Mouse (Mus musculus) limb, embryonic 14.5 days (tissue): ENCODE data around the gene Spaar. TPM values are rescaled to one million over a fixed set of nuclear protein-coding genes. Genes with fewer than 3 reads are reported as not detected.

Source experiments
- ATAC-seq: fragments of 200-750 bp; cut with Nextera tagmentation; 2 replicates; pipeline ENCODE4 v1.8.0; 2017; ENCODE audit warnings: low read depth, moderate number of reproducible peaks, moderate TSS enrichment; ENCODE audit not compliant: low FRiP score
- DNase-seq: peaks from one replicate; pipeline ENCODE4 v3.0.0-alpha.2; 2015; ENCODE audit warnings: low spot score
- H3K27ac ChIP-seq: fragments of 300-500 bp; sonication (generic); replicated peaks from 2 replicates; pipeline ENCODE4 v1.5.1; 2014; ENCODE audit warnings: low read depth, mild to moderate bottlenecking, low read length, moderate library complexity, mixed read lengths
- H3K27me3 ChIP-seq: fragments of 300-500 bp; sonication (generic); 2 replicates; pipeline ENCODE4 v1.6.1; 2014; ENCODE audit warnings: low read length, mixed read lengths; ENCODE audit not compliant: control insufficient read depth, insufficient read depth
- H3K36me3 ChIP-seq: fragments of 300-500 bp; sonication (generic); 2 replicates; pipeline ENCODE4 v1.6.1; 2014; ENCODE audit warnings: mild to moderate bottlenecking, low read length, moderate library complexity, mixed read lengths; ENCODE audit not compliant: control insufficient read depth, insufficient read depth
- H3K4me1 ChIP-seq: fragments of 300-500 bp; sonication (generic); 2 replicates; pipeline ENCODE4 v1.6.1; 2014; ENCODE audit warnings: antibody characterized with exemption, low read length, mixed read lengths; ENCODE audit not compliant: control insufficient read depth, insufficient read depth
- H3K4me2 ChIP-seq: fragments of 300-500 bp; sonication (generic); replicated peaks from 2 replicates; pipeline ENCODE4 v1.6.1; 2014; ENCODE audit warnings: low read depth, mild to moderate bottlenecking, low read length, moderate library complexity; ENCODE audit not compliant: severe bottlenecking
- H3K4me3 ChIP-seq: fragments of 300-500 bp; sonication (generic); replicated peaks from 2 replicates; pipeline ENCODE4 v1.5.1; 2014; ENCODE audit warnings: low read length
- H3K9ac ChIP-seq: fragments of 300-500 bp; sonication (generic); 2 replicates; pipeline ENCODE4 v1.6.1; 2014; ENCODE audit warnings: mild to moderate bottlenecking, low read depth, low read length, moderate library complexity; ENCODE audit not compliant: severe bottlenecking
- H3K9me3 ChIP-seq: fragments of 300-500 bp; sonication (generic); 2 replicates; pipeline ENCODE4 v1.6.1; 2016; ENCODE audit warnings: low read length; ENCODE audit not compliant: control insufficient read depth
- POLR2A ChIP-seq: fragments of 200-500 bp; IDR thresholded peaks from 2 replicates; pipeline ENCODE4 v1.8.0; 2012; ENCODE audit warnings: inconsistent platforms, mild to moderate bottlenecking, moderate library complexity, borderline replicate concordance; ENCODE audit not compliant: insufficient read depth, insufficient read length; ENCODE audit errors: extremely low read depth
- WGBS: fragments of 180-500 bp; shearing (Covaris S2); extraction: QIAGEN DNeasy Blood & Tissue Kit; methylation state at CpG from one replicate; pipeline ENCODE4 v1.1.7; 2014; 5-methylcytosine and 5-hydroxymethylcytosine counted together
- polyA plus RNA-seq, 2 experiments: library from polyadenylated mRNA; depleted of rRNA in 1 of 2; stranded (reverse) in 1 of 2; unstranded in 1 of 2; fragments of >200 nt; fragmentation: Nextera tagmentation in 1 of 2; extraction: Ambion mirVana in 1 of 2; gene quantifications; 2 replicates each; pipeline versions ENCODE4 v1.2.1 to v1.2.3; 2012 to 2014

The Spaar gene
- polyA plus RNA-seq, 2 experiments: 0.10 to 1.3 TPM

DNA sequence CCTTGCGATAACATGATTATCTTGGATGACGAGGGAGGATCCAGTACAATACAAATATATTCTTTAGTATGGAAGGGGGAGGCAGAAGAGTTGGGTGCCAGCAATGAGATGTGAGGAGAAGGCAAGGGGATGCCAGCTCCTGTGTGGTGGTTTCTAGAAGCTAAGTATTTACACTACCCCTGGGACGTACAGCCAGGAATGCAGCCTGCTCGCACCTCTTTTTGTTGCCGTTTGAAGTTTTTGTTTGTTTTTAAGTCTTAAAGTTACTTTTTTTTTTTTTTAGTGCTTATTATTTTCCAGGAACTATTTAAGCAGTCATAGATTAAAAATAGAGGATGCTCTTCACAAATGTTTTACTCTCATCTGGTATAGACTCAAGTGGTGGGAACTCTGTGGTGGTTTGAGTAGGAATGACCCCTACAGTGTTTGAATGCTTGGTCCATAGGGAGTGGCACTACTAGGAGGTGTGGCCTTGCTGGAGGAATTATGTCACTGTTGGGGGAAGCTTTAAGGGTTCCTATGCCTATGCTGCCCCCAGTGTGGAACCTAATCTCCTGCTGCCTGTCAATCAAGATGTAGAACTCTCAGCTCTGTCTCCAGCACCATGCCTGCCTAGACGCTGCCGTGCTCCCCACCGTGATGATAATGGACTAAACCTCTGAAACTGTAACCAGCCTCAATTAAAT is 9.3 kb downstream of the Spaar start:
- Histone ChIP-seq H3K27ac (no peak overlapping the region), H3K4me2 (no peak overlapping the region), H3K4me1 (peaks cover 19% of the 10 kb centered on the region; the same call in 1 of the 2 replicates), H3K27me3 (no peaks in the 10 kb centered on the region), H3K4me3 (no peak overlapping the region), H3K9me3 (no peaks in the 10 kb centered on the region), H3K36me3 (no peaks in the 10 kb centered on the region), H3K9ac (no peak overlapping the region)
- ATAC-seq (no peak), DNase-seq (no peak)
- 56% methylated on average over 8 of the region's 8 CpGs for WGBS
- TF ChIP-seq POLR2A: no peak

DNA sequence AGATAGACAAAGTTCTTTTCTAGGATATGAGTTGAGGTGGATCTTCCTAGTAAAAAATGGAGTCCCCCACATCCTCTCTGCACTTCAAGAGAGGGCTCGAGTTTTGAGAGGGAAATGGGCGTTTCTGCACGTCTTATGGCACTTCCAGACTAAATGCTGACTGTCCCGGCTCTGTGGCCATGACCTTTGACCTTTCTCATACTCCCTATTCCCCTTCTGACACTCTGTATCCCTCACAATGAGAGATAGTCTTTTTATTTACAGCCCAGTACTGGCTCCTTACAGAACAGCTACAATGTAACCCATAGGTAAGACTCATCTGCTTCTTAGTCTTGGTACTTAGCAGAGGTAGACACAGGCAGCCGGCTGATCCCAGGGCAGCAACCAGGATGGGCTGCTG is 11.7 kb downstream of the Spaar start:
- Histone ChIP-seq H3K4me2 (no peak overlapping the region), H3K9me3 (no peaks in the 10 kb centered on the region), H3K9ac (no peak overlapping the region), H3K4me1 (peaks cover 13% of the 10 kb centered on the region; the same call in 1 of the 2 replicates), H3K4me3 (no peak overlapping the region), H3K27ac (no peak overlapping the region), H3K36me3 (no peaks in the 10 kb centered on the region), H3K27me3 (no peaks in the 10 kb centered on the region)
- 62% methylated on average over 5 of the region's 5 CpGs for WGBS
- no peak for TF ChIP-seq POLR2A
- DNase-seq (no peak), ATAC-seq (no peak)

DNA sequence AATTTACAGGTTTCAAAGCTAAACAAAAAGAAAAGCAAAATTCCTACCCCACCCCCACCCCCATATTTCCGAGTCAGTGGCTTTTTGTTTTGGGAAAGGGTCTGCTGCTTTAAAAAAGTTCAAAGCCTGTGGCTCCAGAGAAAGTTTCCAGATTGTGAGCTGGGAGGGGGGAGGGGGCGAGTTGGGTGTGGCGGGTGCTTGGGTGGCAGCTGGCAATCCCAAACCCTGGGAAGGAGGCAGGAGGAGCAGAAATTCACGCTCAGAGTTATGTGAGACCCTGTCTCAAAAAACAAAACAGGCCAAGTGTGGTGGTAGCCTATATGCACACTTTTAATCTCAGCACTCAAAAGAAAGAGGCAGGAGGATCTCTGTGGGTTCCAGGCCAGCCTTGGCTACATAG is 12.8 kb downstream of the Spaar start:
- no peak for DNase-seq
- Histone ChIP-seq H3K36me3 (no peaks in the 10 kb centered on the region), H3K4me3 (no peak overlapping the region), H3K9ac (no peak overlapping the region), H3K4me2 (no peak overlapping the region), H3K27me3 (no peaks in the 10 kb centered on the region), H3K4me1 (0 out of 2 replicates have a peak, but pooled peaks cover 6% of the 10 kb centered on the region), H3K9me3 (no peaks in the 10 kb centered on the region), H3K27ac (no peak overlapping the region)
- no peak for TF ChIP-seq POLR2A
- no peak for ATAC-seq
- WGBS: 22% methylated on average over 4 of the region's 4 CpGs

DNA sequence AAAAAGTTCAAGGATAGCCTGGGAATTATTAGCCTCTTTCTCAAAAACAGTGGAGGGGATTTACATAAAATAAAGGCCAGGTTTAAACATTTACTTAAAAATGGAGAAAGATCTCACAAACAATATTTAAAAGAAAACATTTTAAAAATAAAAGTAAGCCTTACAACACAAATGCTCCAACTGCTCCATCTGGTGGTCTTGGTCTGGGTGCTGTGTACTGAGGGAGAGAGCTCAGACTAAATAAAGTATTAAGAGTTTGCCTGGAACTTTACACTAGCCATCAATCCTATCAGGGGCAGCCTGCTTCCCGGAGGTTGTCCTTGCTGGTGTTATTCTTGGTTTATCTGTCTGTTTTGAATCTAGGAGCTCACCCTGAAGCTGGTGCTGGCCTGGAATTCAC is 13.3 kb downstream of the Spaar start:
- ATAC-seq (no peak), DNase-seq (no peak)
- Histone ChIP-seq H3K36me3 (no peaks in the 10 kb centered on the region), H3K9me3 (no peaks in the 10 kb centered on the region), H3K4me3 (no peak overlapping the region), H3K4me1 (0 out of 2 replicates have a peak, but pooled peaks cover 2% of the 10 kb centered on the region), H3K4me2 (no peak overlapping the region), H3K27me3 (no peaks in the 10 kb centered on the region), H3K27ac (no peak overlapping the region), H3K9ac (no peak overlapping the region)
- no peak for TF ChIP-seq POLR2A
- 32% methylated on average over 1 of the region's 1 CpGs for WGBS

DNA sequence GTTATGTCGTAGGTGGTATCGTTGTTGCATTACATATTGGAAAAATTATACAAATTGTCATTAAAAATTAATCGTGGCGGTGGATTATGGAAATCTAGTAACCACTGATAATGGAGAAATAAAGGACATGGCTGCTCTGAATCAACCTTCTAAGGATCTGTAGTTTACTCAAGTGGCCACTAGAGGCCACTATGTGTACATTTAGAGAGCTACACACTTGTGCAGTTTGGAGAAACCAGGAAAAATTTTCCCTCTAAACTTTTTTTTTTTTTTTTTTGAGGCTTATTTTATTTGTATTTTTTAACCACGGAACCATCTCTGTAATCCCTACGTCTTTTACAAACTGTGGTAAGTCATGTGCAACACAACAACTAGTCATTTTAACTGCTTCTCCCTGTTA is 15.4 kb downstream of the Spaar start:
- no peaks in the 10 kb centered on the region for H3K27me3 ChIP-seq
- ATAC-seq (0 out of 2 replicates have a peak, but pooled peaks have one; percentile 57), DNase-seq (peak; percentile 80)
- 14% methylated on average over 6 of the region's 6 CpGs for WGBS
- no peak overlapping the region for H3K4me3 ChIP-seq
- H3K4me1 ChIP-seq: 0 out of 2 replicates have a peak, but pooled peaks cover 2% of the 10 kb centered on the region
- no peaks in the 10 kb centered on the region for H3K9me3 ChIP-seq
- H3K4me2 ChIP-seq: no peak overlapping the region
- H3K9ac ChIP-seq: no peak overlapping the region
- H3K27ac ChIP-seq: no peak overlapping the region
- H3K36me3 ChIP-seq: no peaks in the 10 kb centered on the region
- TF ChIP-seq POLR2A: no peak
